Mouse (Mus musculus): ENCODE results near the gene Snap47.

Gene Snap47

GRCm38 (mm10) chr11:59451086-59451485 lies at the start of gene Snap47:
TSS of gene Snap47 (minus strand) at chr11:59451186.
- DNase-seq = no peak

GRCm38 (mm10) chr11:59497747-59498146 lies 46.8 kb upstream of the Snap47 start:
- DNase-seq = no peak

- no peak for DNase-seq
These were observed 45.8 kb upstream of the Snap47 start for GRCm38 (mm10) chr11:59496672-59497310.

- no peak for DNase-seq
These were observed 35.2 kb upstream of the Snap47 start for GRCm38 (mm10) chr11:59486222-59486621.

GRCm38 (mm10) chr11:59485641-59486040 lies 34.7 kb upstream of the Snap47 start:
- DNase-seq = no peak

GRCm38 (mm10) chr11:59483212-59483611 lies 32.2 kb upstream of the Snap47 start:
- DNase-seq = no peak

- no peak for DNase-seq
These were observed 26.3 kb upstream of the Snap47 start for GRCm38 (mm10) chr11:59477240-59477639.

- DNase-seq = peak; percentile 93
These were observed 21.3 kb upstream of the Snap47 start, which contains the start of gene Zfp867 for GRCm38 (mm10) chr11:59472326-59472677. TSS of gene Zfp867 (minus strand) at chr11:59472474.

GRCm38 (mm10) chr11:59471413-59472325 lies 20.7 kb upstream of the Snap47 start:
- DNase-seq = no peak

GRCm38 (mm10) chr11:59460459-59460858 lies 9.5 kb upstream of the Snap47 start:
- DNase-seq = no peak

- DNase-seq = no peak
These were observed 8.0 kb upstream of the Snap47 start for GRCm38 (mm10) chr11:59458973-59459372.

- no peak for DNase-seq
These were observed 5.9 kb upstream of the Snap47 start for GRCm38 (mm10) chr11:59456891-59457290.

- no peak for DNase-seq
These were observed 5.4 kb upstream of the Snap47 start for GRCm38 (mm10) chr11:59456346-59456745.

- DNase-seq = no peak
These were observed 685 bp downstream of the Snap47 start for GRCm38 (mm10) chr11:59450230-59450771.

- peak; percentile 93 for DNase-seq
These were observed 1.2 kb downstream of the Snap47 start, which contains the start of gene Jmjd4 for GRCm38 (mm10) chr11:59449741-59450229. TSS of gene Jmjd4 (plus strand) at chr11:59450045.

GRCm38 (mm10) chr11:59443102-59443501 lies 7.9 kb downstream of the Snap47 start:
- no peak for DNase-seq

- DNase-seq = no peak
These were observed 13.0 kb downstream of the Snap47 start for GRCm38 (mm10) chr11:59437954-59438353.

GRCm38 (mm10) chr11:59432261-59432660 lies 18.7 kb downstream of the Snap47 start:
- DNase-seq = no peak

- DNase-seq = no peak
These were observed 21.0 kb downstream of the Snap47 start for GRCm38 (mm10) chr11:59429959-59430358.

GRCm38 (mm10) chr11:59428057-59428660 lies 22.8 kb downstream of the Snap47 start:
- no peak for DNase-seq

- no peak for DNase-seq
These were observed 25.3 kb downstream of the Snap47 start for GRCm38 (mm10) chr11:59425671-59426101.

- DNase-seq = no peak
These were observed 27.9 kb downstream of the Snap47 start for GRCm38 (mm10) chr11:59423010-59423588.

- DNase-seq = no peak
These were observed 29.0 kb downstream of the Snap47 start for GRCm38 (mm10) chr11:59421967-59422366.
